Mouse (Mus musculus) forebrain, embryonic 11.5 days (tissue): ENCODE results near the gene Gm21992. TPM values are rescaled to one million over a fixed set of nuclear protein-coding genes. Genes with fewer than 3 reads are reported as not detected.
"Not testable (repeated sequence)": the region's sequence is repeated elsewhere in the genome, so short reads cannot be mapped to it uniquely, and the experiment has no call there.

Source experiments
- ATAC-seq: fragments of 200-750 bp; cut with Nextera tagmentation; replicated peaks from 2 replicates; pipeline ENCODE4 v1.8.0; 2017; ENCODE audit warnings: moderate TSS enrichment; ENCODE audit not compliant: low FRiP score
- DNase-seq: peaks from one replicate; pipeline ENCODE4 v3.0.0-alpha.2; 2017; ENCODE audit warnings: low spot score
- H3K27ac ChIP-seq: fragments of 300-500 bp; sonication (generic); 2 replicates; pipeline ENCODE4 v1.5.1; 2014; ENCODE audit warnings: low read depth, low read length
- H3K27me3 ChIP-seq: fragments of 300-500 bp; sonication (generic); 2 replicates; pipeline ENCODE4 v1.6.1; 2014; ENCODE audit warnings: mild to moderate bottlenecking, low read length, mixed read lengths; ENCODE audit not compliant: control insufficient read depth, insufficient read depth
- H3K36me3 ChIP-seq: fragments of 300-500 bp; sonication (generic); 2 replicates; pipeline ENCODE4 v1.6.1; 2014; ENCODE audit warnings: mild to moderate bottlenecking, low read length, moderate library complexity, mixed read lengths; ENCODE audit not compliant: control insufficient read depth, insufficient read depth
- H3K4me1 ChIP-seq: fragments of 300-500 bp; sonication (generic); replicated peaks from 2 replicates; pipeline ENCODE4 v1.6.1; 2014; ENCODE audit warnings: low read length, mixed read lengths; ENCODE audit not compliant: control insufficient read depth, insufficient read depth
- H3K4me2 ChIP-seq: fragments of 300-500 bp; sonication (generic); 2 replicates; pipeline ENCODE4 v1.6.1; 2014; ENCODE audit warnings: low read depth, mild to moderate bottlenecking, low read length, moderate library complexity, mixed read lengths; ENCODE audit not compliant: severe bottlenecking
- H3K4me3 ChIP-seq: fragments of 300-500 bp; sonication (generic); 2 replicates; pipeline ENCODE4 v1.5.1; 2014; ENCODE audit warnings: low read depth, low read length
- H3K9ac ChIP-seq: fragments of 300-500 bp; sonication (generic); 2 replicates; pipeline ENCODE4 v1.6.1; 2014; ENCODE audit warnings: low read length
- H3K9me3 ChIP-seq: fragments of 300-500 bp; sonication (generic); 2 replicates; pipeline ENCODE4 v1.6.1; 2016; ENCODE audit warnings: low read length, mixed read lengths; ENCODE audit not compliant: control insufficient read depth
- WGBS: fragments of 180-500 bp; shearing (Covaris S2); extraction: QIAGEN DNeasy Blood & Tissue Kit; methylation state at CpG from one replicate; pipeline ENCODE4 v1.1.7; 2014; 5-methylcytosine and 5-hydroxymethylcytosine counted together
- polyA plus RNA-seq: library from polyadenylated mRNA; unstranded; fragments of >200 nt; fragmentation: Nextera tagmentation; extraction: Ambion mirVana; gene quantifications from 2 replicates; pipeline ENCODE4 v1.2.1, GENCODE M21; 2014

The Gm21992 gene
- polyA plus RNA-seq, 1 experiment from 2014 or later = 31.9 TPM

DNA sequence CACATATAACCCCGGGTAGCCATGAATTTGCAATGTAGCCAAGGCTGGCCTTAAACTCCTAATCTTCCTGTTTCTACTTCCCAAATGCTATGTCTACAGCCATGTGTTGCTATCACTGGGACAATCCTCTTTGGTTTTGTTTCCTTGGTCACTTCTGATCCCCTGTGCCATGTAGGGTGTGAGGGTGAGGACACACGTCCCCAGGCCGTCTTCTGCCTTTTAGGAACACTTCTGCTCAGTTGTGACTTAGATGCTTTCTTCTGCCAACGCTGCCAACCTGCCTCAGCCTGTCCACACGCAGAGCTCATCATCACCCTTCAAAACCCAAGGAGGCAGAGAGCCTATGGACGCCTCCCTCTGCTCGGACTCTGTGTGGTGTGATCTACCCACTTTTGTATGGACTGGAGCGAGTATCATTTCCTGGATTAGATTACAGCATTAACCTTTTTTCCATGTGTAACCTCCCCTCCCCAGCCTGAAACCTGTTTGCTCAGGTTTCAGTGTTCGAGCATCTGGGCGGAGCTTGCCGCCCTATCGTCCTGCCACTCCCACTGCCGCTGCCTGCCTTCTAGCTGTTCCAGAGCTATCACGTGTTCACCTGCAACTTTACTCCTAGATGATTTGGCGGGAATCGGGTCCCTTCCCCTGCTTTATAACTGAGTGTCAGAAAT is 17.2 kb upstream of the Gm21992 start:
- DNase-seq = no peak
- no peak overlapping the region for H3K4me3 ChIP-seq
- WGBS = 60% methylated on average over 16 of the region's 16 CpGs
- no peak for ATAC-seq
- no peak overlapping the region for H3K27ac ChIP-seq
- no peak overlapping the region for H3K4me2 ChIP-seq
- H3K9me3 ChIP-seq = no peaks in the 10 kb centered on the region
- no peaks in the 10 kb centered on the region; the same call in 1 of the 2 replicates for H3K36me3 ChIP-seq
- H3K27me3 ChIP-seq = no peaks in the 10 kb centered on the region
- H3K4me1 ChIP-seq = peaks cover 2% of the 10 kb centered on the region; the same call in 1 of the 2 replicates
- H3K9ac ChIP-seq = no peak overlapping the region

DNA sequence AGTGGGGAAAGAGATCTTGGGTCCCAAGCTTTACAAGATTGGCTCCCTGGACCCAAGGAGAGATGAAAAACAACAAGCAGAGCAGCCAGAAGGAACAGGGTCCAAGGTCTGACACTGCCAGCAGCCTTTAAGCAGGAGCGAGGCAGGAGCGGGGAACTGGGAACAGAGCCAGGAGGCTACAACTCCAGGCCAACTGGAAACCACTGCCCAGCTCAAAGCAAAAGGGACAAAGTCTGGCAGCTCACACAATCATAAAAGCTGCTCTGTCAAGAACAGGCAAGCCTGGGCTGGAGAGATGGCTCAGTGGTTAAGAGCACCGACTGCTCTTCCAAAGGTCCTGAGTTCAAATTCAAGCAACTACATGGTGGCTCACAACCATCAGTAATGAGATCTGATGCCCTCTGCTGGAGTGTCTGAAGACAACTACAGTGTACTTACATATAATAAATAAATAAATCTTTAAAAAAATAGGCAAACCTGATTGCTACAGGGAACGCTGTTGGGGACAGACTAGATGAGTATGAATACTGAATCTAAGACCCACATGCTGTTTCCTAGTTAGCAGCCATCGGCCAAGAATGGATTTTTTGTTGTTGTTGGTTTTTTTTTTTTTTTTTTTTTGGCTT is 9.4 kb upstream of the Gm21992 start:
- no peaks in the 10 kb centered on the region for H3K27me3 ChIP-seq
- 91% methylated on average over 5 of the region's 5 CpGs for WGBS
- H3K9me3 ChIP-seq = no peaks in the 10 kb centered on the region
- H3K9ac ChIP-seq = no peak overlapping the region
- H3K27ac ChIP-seq = no peak overlapping the region
- H3K4me2 ChIP-seq = no peak overlapping the region
- H3K4me3 ChIP-seq = no peak overlapping the region
- DNase-seq = no peak
- no peaks in the 10 kb centered on the region for H3K4me1 ChIP-seq
- no peaks in the 10 kb centered on the region; the same call in 1 of the 2 replicates for H3K36me3 ChIP-seq
- ATAC-seq = no peak

- DNase-seq (no peak), ATAC-seq (no peak)
- 71% methylated on average over 1 of the region's 1 CpGs for WGBS
These were observed 5.9 kb upstream of the Gm21992 start for GRCm38 (mm10) chr19:4817182-4817835.

DNA sequence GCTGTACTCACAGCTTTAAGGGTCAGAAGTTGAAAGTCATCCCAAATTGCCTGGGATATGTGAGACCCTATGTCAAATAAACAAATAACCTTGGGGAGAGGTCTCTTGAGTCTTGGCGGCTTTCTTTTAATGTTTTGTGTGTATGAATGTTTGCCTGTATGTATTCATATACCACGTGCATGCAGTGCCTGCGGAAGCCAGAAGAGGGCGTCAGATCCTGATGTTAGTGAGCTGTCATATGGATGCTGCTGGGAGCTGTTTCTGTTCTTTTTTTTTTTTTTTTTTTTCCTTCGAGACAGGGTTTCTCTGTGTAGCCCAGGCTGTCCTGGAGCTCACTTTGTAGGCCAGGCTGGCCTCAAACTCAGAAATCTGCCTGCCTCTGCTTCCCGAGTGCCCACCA is 1.6 kb upstream of the Gm21992 start:
- Histone ChIP-seq H3K27me3 (no peaks in the 10 kb centered on the region), H3K9me3 (no peaks in the 10 kb centered on the region), H3K9ac (no peak overlapping the region), H3K4me2 (no peak overlapping the region), H3K4me1 (peaks cover 12% of the 10 kb centered on the region), H3K27ac (no peak overlapping the region), H3K36me3 (no peaks in the 10 kb centered on the region), H3K4me3 (no peak overlapping the region)
- WGBS = 77% methylated on average over 6 of the region's 6 CpGs
- ATAC-seq = no peak
- DNase-seq = peak; percentile 57

More at GRCm38 (mm10) chr19:4817182-4817835, 5.9 kb upstream of the Gm21992 start:
- Histone ChIP-seq H3K36me3 (no peaks in the 10 kb centered on the region), H3K4me3 (no peak overlapping the region), H3K27me3 (no peaks in the 10 kb centered on the region), H3K27ac (no peak overlapping the region), H3K4me2 (no peak overlapping the region), H3K9me3 (no peaks in the 10 kb centered on the region), H3K4me1 (no peaks in the 10 kb centered on the region), H3K9ac (no peak overlapping the region)

DNA sequence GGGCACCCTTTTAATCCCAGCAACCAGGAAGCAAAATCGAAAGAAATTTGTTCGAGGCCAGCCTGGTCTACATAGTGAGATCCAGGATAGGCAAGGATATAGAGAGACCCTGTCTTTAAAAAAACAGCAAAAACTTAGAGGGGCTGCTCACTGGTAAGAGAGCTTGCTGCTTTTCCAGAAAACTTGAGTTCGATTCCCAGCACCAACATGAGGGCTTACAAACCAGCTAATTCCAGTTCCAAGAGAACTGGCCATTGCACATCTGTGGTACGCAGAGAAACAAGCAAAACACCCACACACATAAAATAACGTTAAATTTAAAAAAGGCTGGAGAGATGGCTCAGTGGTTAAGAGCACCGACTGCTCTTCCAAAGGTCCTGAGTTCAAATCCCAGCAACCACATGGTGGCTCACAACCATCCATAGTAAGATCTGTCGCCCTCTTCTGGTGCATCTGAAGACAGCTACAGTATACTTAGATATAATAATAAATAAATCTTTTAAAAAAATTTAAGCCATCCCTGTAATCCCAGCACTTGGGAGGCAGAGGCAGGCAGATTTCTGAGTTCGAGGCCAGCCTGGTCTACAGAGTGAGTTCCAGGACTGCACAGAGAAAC is 1.0 kb upstream of the Gm21992 start:
- Histone ChIP-seq H3K9ac (peak overlapping the region; percentile 89), H3K27ac (peak overlapping the region; percentile 84; the same call in 1 of the 2 replicates), H3K4me3 (peak overlapping the region; percentile 86), H3K4me2 (peak overlapping the region; percentile 87), H3K4me1 (peaks cover 12% of the 10 kb centered on the region)
- ATAC-seq, H3K9me3 ChIP-seq, H3K36me3 ChIP-seq, H3K27me3 ChIP-seq, DNase-seq: not testable (repeated sequence)
- 76% methylated on average over 8 of the region's 8 CpGs for WGBS

- H3K4me1 ChIP-seq = peaks cover 12% of the 10 kb centered on the region
- peak overlapping the region; percentile 84 for H3K27ac ChIP-seq
- H3K27me3 ChIP-seq = no peaks in the 10 kb centered on the region
- H3K9me3 ChIP-seq = no peaks in the 10 kb centered on the region
- peak overlapping the region; percentile 89 for H3K9ac ChIP-seq
- no peaks in the 10 kb centered on the region; the same call in 1 of the 2 replicates for H3K36me3 ChIP-seq
- DNase-seq (no peak), ATAC-seq (peak; percentile 25)
- WGBS = 6% methylated on average over 12 of the region's 12 CpGs
- peak overlapping the region; percentile 87 for H3K4me2 ChIP-seq
- peak overlapping the region; percentile 86 for H3K4me3 ChIP-seq
These were observed 464 bp upstream of the Gm21992 start for GRCm38 (mm10) chr19:4811909-4812242.

GRCm38 (mm10) chr19:4810746-4811062 is 708 bp downstream of the Gm21992 start:
- H3K27me3 ChIP-seq = no peaks in the 10 kb centered on the region
- peak overlapping the region; percentile 87 for H3K4me2 ChIP-seq
- peak overlapping the region; percentile 86 for H3K4me3 ChIP-seq
- H3K36me3 ChIP-seq = no peaks in the 10 kb centered on the region; the same call in 1 of the 2 replicates
- peak overlapping the region; percentile 89 for H3K9ac ChIP-seq
- H3K4me1 ChIP-seq = peaks cover 12% of the 10 kb centered on the region
- WGBS = 0% methylated on average over 17 of the region's 17 CpGs
- peak overlapping the region; percentile 86; the same call in 1 of the 2 replicates for H3K27ac ChIP-seq
- ATAC-seq (no peak), DNase-seq (no peak)
- H3K9me3 ChIP-seq = no peaks in the 10 kb centered on the region

- Histone ChIP-seq H3K27ac (no peak overlapping the region), H3K4me3 (peak overlapping the region; percentile 86), H3K9me3 (no peaks in the 10 kb centered on the region), H3K9ac (peak overlapping the region; percentile 89), H3K4me1 (peaks cover 12% of the 10 kb centered on the region), H3K36me3 (no peaks in the 10 kb centered on the region; the same call in 1 of the 2 replicates), H3K27me3 (no peaks in the 10 kb centered on the region), H3K4me2 (peak overlapping the region; percentile 87)
- WGBS = under 1% methylated on average over 14 of the region's 14 CpGs
- ATAC-seq (no peak), DNase-seq (no peak)
These were observed 1.1 kb downstream of the Gm21992 start for GRCm38 (mm10) chr19:4810309-4810708.
